Mouse (Mus musculus) MEL (cell line): ENCODE measurements around the gene Neu2.

Experiments used
- CTCF ChIP-seq, 3 experiments: IDR thresholded peaks in 2 of 3; conservative IDR thresholded peaks in 1 of 3; 2 replicates each; pipeline ENCODE4 v1.5.1; 2011 to 2012; ENCODE audit warnings: low read length in 3 of 3, low read depth in 2 of 3, mild to moderate bottlenecking in 2 of 3, improper control_type of control experiment in 1 of 3, inconsistent platforms in 1 of 3, mixed read lengths in 1 of 3, moderate library complexity in 1 of 3; ENCODE audit not compliant: control insufficient read depth in 1 of 3, insufficient read depth in 1 of 3, poor library complexity in 1 of 3, severe bottlenecking in 1 of 3
- EP300 ChIP-seq, 2 experiments: IDR thresholded peaks; 2 replicates each; pipeline ENCODE4 v1.6.1; 2011; ENCODE audit warnings: improper control_type of control experiment in 2 of 2, low read length in 2 of 2, low read depth in 1 of 2, mild to moderate bottlenecking in 1 of 2
- GATA1 ChIP-seq: IDR thresholded peaks from 2 replicates; pipeline ENCODE4 v1.6.1; 2011; ENCODE audit warnings: low read depth, low read length, improper control_type of control experiment
- MAX ChIP-seq: IDR thresholded peaks from 2 replicates; pipeline ENCODE4 v1.6.1; 2011; ENCODE audit warnings: low read length, improper control_type of control experiment
- MEF2A ChIP-seq: IDR thresholded peaks from 2 replicates; pipeline ENCODE4 v1.6.1; 2014; ENCODE audit warnings: low read depth, mild to moderate bottlenecking, inconsistent platforms, low read length, improper control_type of control experiment; ENCODE audit not compliant: poor library complexity, insufficient replicate concordance, severe bottlenecking; ENCODE audit errors: extremely low read depth
- NELFE ChIP-seq: IDR thresholded peaks from 2 replicates; pipeline ENCODE4 v1.6.1; 2011; ENCODE audit warnings: low read depth, low read length, improper control_type of control experiment
- NRF1 ChIP-seq: IDR thresholded peaks from 2 replicates; pipeline ENCODE4 v1.6.1; 2014; ENCODE audit warnings: low read depth, mild to moderate bottlenecking, inconsistent platforms, low read length, improper control_type of control experiment, moderate library complexity; ENCODE audit not compliant: poor library complexity, insufficient read depth, severe bottlenecking
- POLR2A ChIP-seq, 2 experiments: IDR thresholded peaks; 2 replicates each; pipeline ENCODE4 v1.6.1; 2011 to 2012; ENCODE audit warnings: low read length in 2 of 2, mild to moderate bottlenecking in 2 of 2, control low read depth in 1 of 2, improper control_type of control experiment in 1 of 2, low read depth in 1 of 2, moderate library complexity in 1 of 2; ENCODE audit not compliant: control insufficient read depth in 1 of 2, insufficient read depth in 1 of 2, poor library complexity in 1 of 2
- POLR2AphosphoS2 ChIP-seq: IDR thresholded peaks from 2 replicates; pipeline ENCODE4 v1.6.1; 2011; ENCODE audit warnings: low read length, improper control_type of control experiment
- TCF12 ChIP-seq: IDR thresholded peaks from 2 replicates; pipeline ENCODE4 v1.6.1; 2014; ENCODE audit warnings: low read depth, mild to moderate bottlenecking, inconsistent platforms, low read length, improper control_type of control experiment, moderate library complexity
- USF1 ChIP-seq: IDR thresholded peaks from 2 replicates; pipeline ENCODE4 v1.6.1; 2014; ENCODE audit warnings: low read depth, mild to moderate bottlenecking, inconsistent platforms, low read length, improper control_type of control experiment, moderate library complexity
- ZMIZ1 ChIP-seq: IDR thresholded peaks from 2 replicates; pipeline ENCODE4 v1.6.1; 2012; ENCODE audit warnings: low read depth, mild to moderate bottlenecking, inconsistent platforms, low read length, improper control_type of control experiment, moderate library complexity
- ZNF384 ChIP-seq: IDR thresholded peaks from 2 replicates; pipeline ENCODE4 v1.6.1; 2012; ENCODE audit warnings: low read depth, mild to moderate bottlenecking, inconsistent platforms, low read length, improper control_type of control experiment

DNA sequence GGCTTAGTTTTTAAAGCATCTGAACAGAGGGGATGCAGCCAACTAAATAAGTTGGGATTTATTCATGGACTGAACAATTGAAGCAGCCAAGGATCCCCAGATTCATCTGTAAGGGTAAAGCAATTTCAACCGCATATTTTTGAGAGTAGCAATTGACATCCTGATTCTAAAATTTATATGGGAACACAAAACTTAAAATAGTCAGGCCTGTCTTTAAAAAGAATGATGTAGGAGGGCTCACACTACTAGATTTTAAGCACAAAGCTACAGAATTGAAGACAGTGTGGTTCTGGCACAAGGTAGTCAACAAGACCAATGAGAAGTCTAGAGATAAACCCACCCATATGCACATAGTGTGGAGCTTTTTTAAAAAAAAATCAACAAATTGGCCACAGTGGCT lies 27.3 kb downstream of the Neu2 start:
- no peak for TF ChIP-seq TCF12
- no peak for TF ChIP-seq EP300 (IDR thresholded peaks at IDR 0.05; ENCODE audit: low read depth in 1 of 2, low read length in 2 of 2)
- no peak for TF ChIP-seq POLR2A (IDR thresholded peaks at IDR 0.05; ENCODE audit: control insufficient read depth in 1 of 2, insufficient read depth in 1 of 2, low read depth in 1 of 2, low read length in 2 of 2, poor library complexity in 1 of 2)
- TF ChIP-seq ZMIZ1 = no peak
- TF ChIP-seq GATA1 = no peak
- TF ChIP-seq ZNF384 = no peak
- TF ChIP-seq NELFE = no peak
- TF ChIP-seq CTCF (IDR thresholded peaks at IDR 0.05 in 2 of 3, conservative IDR thresholded peaks at IDR 0.05 in 1 of 3; ENCODE audit: control insufficient read depth in 1 of 3, insufficient read depth in 1 of 3, low read depth in 2 of 3, low read length in 3 of 3, poor library complexity in 1 of 3, severe bottlenecking in 1 of 3) = no peak
- TF ChIP-seq MEF2A = no peak
- no peak for TF ChIP-seq NRF1
- TF ChIP-seq MAX = no peak
- TF ChIP-seq POLR2AphosphoS2 = no peak
- no peak for TF ChIP-seq USF1
